Mouse (Mus musculus) right cerebral cortex, postnatal 25 days (tissue): ENCODE measurements around the gene Prkcsh.

Source experiments
- DNase-seq: peaks from one replicate; pipeline ENCODE4 v3.0.0; 2022

The Prkcsh gene

DNA sequence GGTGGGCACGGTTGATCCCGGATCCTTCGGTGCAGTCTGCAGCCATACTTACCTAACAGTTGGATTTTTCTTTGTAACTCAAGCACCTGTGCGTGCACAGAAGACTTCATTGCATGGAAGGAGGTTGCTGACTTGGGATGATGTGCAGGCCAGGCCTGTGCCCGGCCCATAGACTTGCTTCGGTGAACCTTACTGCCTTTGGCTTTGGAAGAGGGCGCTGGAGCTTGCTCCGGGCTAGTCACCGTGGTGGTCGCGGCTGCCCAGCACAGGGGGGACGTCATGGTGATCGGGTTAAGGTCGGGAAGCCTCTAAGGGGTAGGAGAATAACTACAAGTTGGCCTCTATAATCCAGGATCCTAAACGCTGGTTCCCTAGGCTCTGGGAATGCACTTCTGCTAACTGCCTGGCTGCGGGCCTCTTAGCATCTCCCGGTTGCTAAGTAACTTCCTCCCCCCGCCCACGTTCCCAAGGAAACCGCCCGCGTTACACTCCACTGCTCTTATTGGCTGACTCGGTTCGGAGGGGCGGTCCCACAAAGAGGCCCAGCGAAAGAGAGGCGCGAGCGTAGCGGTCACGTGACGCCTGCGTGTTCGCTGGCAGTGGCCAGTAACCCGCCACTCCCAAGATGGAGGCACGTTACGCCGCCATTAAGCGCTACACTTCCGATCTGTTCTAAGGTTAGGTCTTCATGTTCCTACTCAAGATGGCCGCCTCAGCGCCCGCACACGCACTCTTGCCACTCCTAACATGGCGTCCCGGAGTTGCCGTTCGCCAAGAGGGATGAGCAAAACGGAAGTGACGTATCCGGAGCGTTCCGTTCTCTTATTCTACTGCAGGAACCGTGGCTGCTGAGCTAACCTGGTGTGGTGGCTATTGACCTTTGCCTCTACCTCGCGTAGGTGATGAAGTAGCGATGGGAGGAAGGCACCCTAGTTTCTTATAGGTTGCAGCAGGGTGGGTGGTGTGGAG lies at the start of gene Prkcsh, which contains the start of gene Ccdc151:
Gene Prkcsh, plus strand, starts transcription at position 613 of the 969 bp plus-strand sequence.
Gene Ccdc151, minus strand, starts transcription at position 441 of the 969 bp plus-strand sequence.
- DNase-seq: peak; percentile 100

DNA sequence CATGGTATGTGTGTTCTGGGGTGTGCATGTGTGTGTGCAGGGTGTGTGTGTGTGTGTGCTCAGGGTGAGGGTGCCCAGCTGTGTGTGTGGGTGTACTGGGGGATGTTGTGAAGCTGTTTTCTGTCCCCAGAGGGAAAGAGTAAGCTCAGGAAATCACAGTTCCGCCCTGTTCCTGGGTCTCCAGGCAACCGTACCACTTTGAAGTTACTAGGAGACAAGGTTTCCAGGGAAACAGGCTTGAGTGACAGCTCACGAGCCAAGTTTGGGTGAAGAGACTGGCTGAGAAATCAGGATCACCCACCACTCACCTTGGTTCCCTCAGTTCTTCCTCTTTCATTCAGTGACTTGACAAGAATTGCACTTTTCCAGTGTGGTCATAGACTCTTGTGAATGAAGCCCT lies 49.0 kb upstream of the Prkcsh start:
- no peak for DNase-seq

DNA sequence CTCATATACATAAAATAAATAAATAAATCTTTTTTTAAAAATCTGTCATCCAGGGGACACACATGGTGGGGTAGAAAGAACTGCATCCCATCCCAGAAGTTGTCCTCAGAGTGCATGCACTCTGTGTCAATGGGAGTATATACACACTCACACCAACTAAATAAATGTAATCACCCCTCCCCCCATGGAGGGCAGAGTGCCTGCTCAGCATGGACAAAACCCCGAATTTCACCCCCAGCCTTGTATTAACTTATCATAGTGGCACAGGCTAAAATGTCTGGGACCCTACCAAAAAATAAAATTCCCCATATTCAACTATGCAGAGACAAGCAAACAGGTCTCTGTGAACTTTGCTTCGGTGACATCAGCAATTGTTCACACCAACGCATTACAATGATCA lies 48.0 kb upstream of the Prkcsh start:
- no peak for DNase-seq

DNA sequence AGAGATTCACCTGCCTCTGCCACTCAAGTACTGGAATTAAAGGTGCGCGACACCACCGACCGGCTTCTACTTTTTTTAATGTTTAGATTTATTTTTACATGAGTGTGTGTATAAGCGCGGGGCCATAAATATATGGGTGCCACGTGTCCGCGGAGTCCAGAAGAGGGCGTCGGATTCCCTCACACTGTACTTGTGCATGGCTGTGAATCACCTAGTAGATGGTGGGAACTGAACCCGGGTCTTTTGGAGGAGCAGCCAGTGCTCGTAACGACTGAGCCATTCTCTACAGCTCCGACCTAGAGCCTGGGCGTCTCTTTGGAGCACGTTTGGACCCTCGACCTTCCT lies 47.4 kb upstream of the Prkcsh start:
- DNase-seq: no peak

GRCm38 (mm10) chr9:21955570-21956281 lies 46.9 kb upstream of the Prkcsh start, which contains the start of gene Swsap1:
Swsap1 (plus strand) TSS chr9:21955755.
- peak; percentile 100 for DNase-seq

- no peak for DNase-seq
Measured at GRCm38 (mm10) chr9:21958372-21958771, 44.2 kb upstream of the Prkcsh start.

DNA sequence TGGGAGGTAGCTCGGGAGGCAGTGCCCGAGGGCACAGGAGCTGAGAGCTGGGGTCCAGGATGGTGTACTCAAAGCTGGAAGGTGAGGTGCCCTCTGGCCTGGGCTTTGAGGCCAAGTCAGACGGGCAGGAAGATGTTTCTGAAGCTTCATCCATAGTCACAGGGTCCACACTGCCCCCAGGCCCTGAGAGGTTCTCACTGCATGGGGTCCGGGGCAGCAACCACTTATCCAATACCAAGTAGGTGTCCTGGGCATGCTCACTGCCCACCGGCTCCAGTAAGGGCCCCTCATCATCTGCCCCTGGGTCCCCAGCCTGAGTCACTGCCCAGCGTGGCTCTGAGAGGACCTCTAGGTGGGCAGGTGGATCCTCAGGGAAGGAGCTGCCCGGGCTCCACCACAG lies 43.4 kb upstream of the Prkcsh start:
- no peak for DNase-seq

GRCm38 (mm10) chr9:21960135-21960534 lies 42.5 kb upstream of the Prkcsh start:
- DNase-seq: no peak

GRCm38 (mm10) chr9:21960558-21961208 lies 41.9 kb upstream of the Prkcsh start:
- no peak for DNase-seq

- DNase-seq: no peak
Measured at GRCm38 (mm10) chr9:21961366-21961980, 41.1 kb upstream of the Prkcsh start.

- no peak for DNase-seq
Measured at GRCm38 (mm10) chr9:21962010-21962409, 40.6 kb upstream of the Prkcsh start.

GRCm38 (mm10) chr9:21962416-21963059 lies 40.1 kb upstream of the Prkcsh start:
- peak; percentile 65 for DNase-seq

DNA sequence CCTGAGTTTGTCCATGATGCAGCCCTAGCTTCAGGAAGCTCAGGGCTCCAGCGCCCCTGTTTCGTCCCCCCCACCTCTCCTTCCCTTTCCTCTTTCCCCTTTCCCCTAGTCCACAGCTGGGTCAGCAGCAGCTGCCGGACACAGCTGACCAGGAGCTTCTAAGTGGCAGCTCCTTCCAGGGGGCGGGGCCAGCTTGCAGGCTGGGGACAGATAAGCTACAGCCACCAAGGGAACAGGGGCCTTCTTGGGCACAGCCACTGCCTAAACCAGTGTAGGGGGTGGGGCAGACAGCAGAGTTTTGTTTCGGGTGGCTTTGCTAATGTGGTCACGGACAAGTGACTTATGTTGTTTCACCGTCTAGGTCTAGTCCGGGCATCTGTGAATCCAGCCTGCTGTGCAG lies 39.2 kb upstream of the Prkcsh start, which contains the start of gene Epor:
Gene Epor, minus strand, starts transcription at position 90 of the 400 bp plus-strand sequence.
- no peak for DNase-seq

- DNase-seq: no peak
Measured at GRCm38 (mm10) chr9:21968883-21969282, 33.7 kb upstream of the Prkcsh start.

- no peak for DNase-seq
Measured at GRCm38 (mm10) chr9:21969304-21969703, 33.3 kb upstream of the Prkcsh start.

GRCm38 (mm10) chr9:21976626-21977175 lies 25.9 kb upstream of the Prkcsh start:
- DNase-seq: no peak

GRCm38 (mm10) chr9:21977331-21977730 lies 25.3 kb upstream of the Prkcsh start:
- DNase-seq: no peak

GRCm38 (mm10) chr9:21977972-21978371 lies 24.6 kb upstream of the Prkcsh start:
- no peak for DNase-seq

GRCm38 (mm10) chr9:21978398-21979128 lies 24.0 kb upstream of the Prkcsh start:
- DNase-seq: no peak

- DNase-seq: no peak
Measured at GRCm38 (mm10) chr9:21983911-21984310, 18.7 kb upstream of the Prkcsh start.
